Mouse (Mus musculus): ENCODE results near the gene Prg2.

GRCm38 (mm10) chr2:85006600-85006999 lies 26.3 kb downstream of the Prg2 start:
- no peak for TF ChIP-seq EP300 (optimal IDR thresholded peaks at IDR 0.05)
- TF ChIP-seq CTCF (IDR thresholded peaks at IDR 0.05; ENCODE audit: low read depth), result no peak

All from stomach, postnatal 0 days (tissue).